Mouse (Mus musculus) heart, postnatal 0 days (tissue): Measurements from ENCODE around the gene Snapc5. TPM values are rescaled to one million over a fixed set of nuclear protein-coding genes. Genes with fewer than 3 reads are reported as not detected.
A peak's percentile ranks its signal among the peaks of the same experiment; 100 is the strongest.

Experiments used
- ATAC-seq: fragments of 200-750 bp; cut with Nextera tagmentation; 2 replicates; pipeline ENCODE4 v1.8.0; 2017; ENCODE audit warnings: low read depth, moderate number of reproducible peaks, moderate library complexity; ENCODE audit not compliant: insufficient read depth
- DNase-seq: peaks from one replicate; pipeline ENCODE4 v3.0.0-alpha.2; 2016; ENCODE audit warnings: low spot score
- H3K27ac ChIP-seq: fragments of 300-500 bp; sonication (generic); 2 replicates; pipeline ENCODE4 v1.5.1; 2014; ENCODE audit warnings: low read depth, mild to moderate bottlenecking
- H3K27me3 ChIP-seq: fragments of 300-500 bp; sonication (generic); 2 replicates; pipeline ENCODE4 v1.6.1; 2014; ENCODE audit warnings: low read length, mixed read lengths; ENCODE audit not compliant: control insufficient read depth, insufficient read depth
- H3K36me3 ChIP-seq: fragments of 300-500 bp; sonication (generic); replicated peaks from 2 replicates; pipeline ENCODE4 v1.6.1; 2014; ENCODE audit warnings: low read length, mixed read lengths; ENCODE audit not compliant: control insufficient read depth, insufficient read depth
- H3K4me1 ChIP-seq: fragments of 300-500 bp; sonication (generic); 2 replicates; pipeline ENCODE4 v1.6.1; 2014; ENCODE audit warnings: antibody characterized with exemption; ENCODE audit not compliant: control insufficient read depth, insufficient read depth
- H3K4me2 ChIP-seq: fragments of 300-500 bp; sonication (generic); 2 replicates; pipeline ENCODE4 v1.6.1; 2014; ENCODE audit warnings: low read depth, mild to moderate bottlenecking, low read length, moderate library complexity
- H3K4me3 ChIP-seq: fragments of 300-500 bp; sonication (generic); 2 replicates; pipeline ENCODE4 v1.5.1; 2014; ENCODE audit warnings: low read depth, low read length
- H3K9ac ChIP-seq: fragments of 300-500 bp; sonication (generic); replicated peaks from 2 replicates; pipeline ENCODE4 v1.6.1; 2014; ENCODE audit warnings: low read depth, low read length, mixed read lengths
- H3K9me3 ChIP-seq: fragments of 300-500 bp; sonication (generic); replicated peaks from 2 replicates; pipeline ENCODE4 v1.6.1; 2016; ENCODE audit warnings: low read length; ENCODE audit not compliant: control insufficient read depth
- CTCF ChIP-seq: IDR thresholded peaks from 2 replicates; pipeline ENCODE4 v1.5.1; 2016; ENCODE audit warnings: antibody characterized with exemption, control low read depth, low read depth
- EP300 ChIP-seq: IDR thresholded peaks from 2 replicates; pipeline ENCODE4 v1.6.1; 2016; ENCODE audit warnings: antibody characterized with exemption, low read depth
- WGBS: fragments of 180-500 bp; shearing (Covaris S2); extraction: QIAGEN DNeasy Blood & Tissue Kit; methylation state at CpG from one replicate; pipeline ENCODE4 v1.1.7; 2014; 5-methylcytosine and 5-hydroxymethylcytosine counted together
- polyA plus RNA-seq: library from polyadenylated mRNA; unstranded; fragments of >200 nt; fragmentation: Nextera tagmentation; extraction: Ambion mirVana; gene quantifications from 2 replicates; pipeline ENCODE4 v1.2.1, GENCODE M21; 2015
- total RNA-seq: library from RNA; depleted of rRNA; stranded (reverse); fragments of >200 nt; gene quantifications from 2 replicates; pipeline ENCODE4 v1.2.3, GENCODE M21; 2014; ENCODE audit warnings: low replicate concordance

Gene Snapc5
- total and polyA plus RNA-seq, 2 experiments from 2014 or later: 2.5 to 32.0 TPM

DNA sequence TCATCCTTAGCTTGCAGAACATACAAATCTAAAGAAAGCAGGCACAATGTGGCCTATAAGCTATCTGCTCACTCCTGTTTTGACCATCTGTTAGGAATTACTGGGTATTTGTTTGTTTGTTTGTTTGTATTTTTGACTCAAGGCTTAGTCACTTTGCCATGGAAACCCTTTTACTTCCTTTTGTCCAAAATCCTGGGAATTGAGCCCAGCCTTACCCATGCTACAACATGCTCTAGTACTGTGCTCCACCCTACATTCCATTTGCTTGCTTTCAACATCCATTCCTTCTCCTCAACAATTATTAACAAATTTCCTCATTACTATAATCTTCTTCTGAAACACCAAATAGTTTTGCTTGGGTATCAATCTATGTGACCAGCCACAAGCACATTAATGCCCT is 23.8 kb downstream of the Snapc5 start:
- no peak overlapping the region for H3K27ac ChIP-seq
- H3K4me2 ChIP-seq: no peak overlapping the region
- TF ChIP-seq CTCF (no peak), EP300 (no peak)
- no peak overlapping the region for H3K4me3 ChIP-seq
- H3K27me3 ChIP-seq: no peaks in the 10 kb centered on the region
- H3K9ac ChIP-seq: no peak overlapping the region
- no peaks in the 10 kb centered on the region for H3K9me3 ChIP-seq
- no peaks in the 10 kb centered on the region; the same call in 1 of the 2 replicates for H3K4me1 ChIP-seq
- peaks cover 24% of the 10 kb centered on the region for H3K36me3 ChIP-seq
- ATAC-seq (no peak), DNase-seq (no peak)

GRCm38 (mm10) chr9:64207509-64208084 is 28.5 kb downstream of the Snapc5 start:
- peaks cover 8% of the 10 kb centered on the region; the same call in 1 of the 2 replicates for H3K4me1 ChIP-seq
- TF ChIP-seq EP300 (no peak), CTCF (no peak)
- H3K9ac ChIP-seq: no peak overlapping the region
- no peak overlapping the region for H3K4me3 ChIP-seq
- peaks cover 43% of the 10 kb centered on the region for H3K36me3 ChIP-seq
- 42% methylated on average over 3 of the region's 3 CpGs for WGBS
- H3K4me2 ChIP-seq: no peak overlapping the region
- DNase-seq (peak; percentile 26), ATAC-seq (peak; percentile 57; the same call in 1 of the 2 replicates)
- H3K27ac ChIP-seq: peak overlapping the region; percentile 61
- no peaks in the 10 kb centered on the region for H3K27me3 ChIP-seq
- no peaks in the 10 kb centered on the region for H3K9me3 ChIP-seq

GRCm38 (mm10) chr9:64214452-64214851 is 35.4 kb downstream of the Snapc5 start:
- no peaks in the 10 kb centered on the region for H3K9me3 ChIP-seq
- no peak overlapping the region for H3K4me2 ChIP-seq
- ATAC-seq (no peak), DNase-seq (no peak)
- H3K27me3 ChIP-seq: no peaks in the 10 kb centered on the region
- no peak overlapping the region for H3K27ac ChIP-seq
- H3K4me3 ChIP-seq: no peak overlapping the region
- no peak overlapping the region for H3K9ac ChIP-seq
- peaks cover 6% of the 10 kb centered on the region; the same call in 1 of the 2 replicates for H3K4me1 ChIP-seq
- TF ChIP-seq CTCF: no peak
- TF ChIP-seq EP300: no peak
- 92% methylated on average over 17 of the region's 17 CpGs for WGBS
- H3K36me3 ChIP-seq: peaks cover 23% of the 10 kb centered on the region

- WGBS: 69% methylated on average over 4 of the region's 4 CpGs
- ATAC-seq (no peak), DNase-seq (no peak)
- TF ChIP-seq EP300 (no peak), CTCF (no peak)
- Histone ChIP-seq H3K4me2 (no peak overlapping the region), H3K4me3 (no peak overlapping the region), H3K9ac (no peak overlapping the region), H3K27ac (no peak overlapping the region), H3K9me3 (no peaks in the 10 kb centered on the region), H3K27me3 (no peaks in the 10 kb centered on the region), H3K4me1 (peaks cover 6% of the 10 kb centered on the region; the same call in 1 of the 2 replicates), H3K36me3 (peaks cover 7% of the 10 kb centered on the region)
These were observed 37.0 kb downstream of the Snapc5 start for GRCm38 (mm10) chr9:64216090-64216489.

- peaks cover 6% of the 10 kb centered on the region; the same call in 1 of the 2 replicates for H3K4me1 ChIP-seq
- no peaks in the 10 kb centered on the region for H3K9me3 ChIP-seq
- no peak for ATAC-seq
- H3K9ac ChIP-seq: no peak overlapping the region
- TF ChIP-seq CTCF (no peak), EP300 (no peak)
- H3K4me3 ChIP-seq: no peak overlapping the region
- H3K27me3 ChIP-seq: no peaks in the 10 kb centered on the region
- peaks cover 5% of the 10 kb centered on the region; the same call in 1 of the 2 replicates for H3K36me3 ChIP-seq
- no peak overlapping the region for H3K4me2 ChIP-seq
- 71% methylated on average over 2 of the region's 2 CpGs for WGBS
- DNase-seq: no peak
- no peak overlapping the region for H3K27ac ChIP-seq
These were observed 37.6 kb downstream of the Snapc5 start for GRCm38 (mm10) chr9:64216641-64217040.

- DNase-seq: no peak
These were observed 38.8 kb downstream of the Snapc5 start for GRCm38 (mm10) chr9:64217887-64218286.

More at GRCm38 (mm10) chr9:64217887-64218286, 38.8 kb downstream of the Snapc5 start:
- Histone ChIP-seq H3K4me1 (peaks cover 6% of the 10 kb centered on the region; the same call in 1 of the 2 replicates), H3K4me2 (no peak overlapping the region), H3K36me3 (no peaks in the 10 kb centered on the region; the same call in 1 of the 2 replicates), H3K4me3 (no peak overlapping the region), H3K27me3 (no peaks in the 10 kb centered on the region), H3K9me3 (no peaks in the 10 kb centered on the region), H3K9ac (no peak overlapping the region), H3K27ac (no peak overlapping the region)
- TF ChIP-seq EP300 (no peak), CTCF (no peak)
- no peak for ATAC-seq
